Mouse (Mus musculus) kidney, postnatal 0 days (tissue): ENCODE measurements around the gene Lrrn4cl. TPM values are rescaled to one million over a fixed set of nuclear protein-coding genes. Genes with fewer than 3 reads are reported as not detected.

Experiments used
- ATAC-seq: fragments of 200-750 bp; cut with Nextera tagmentation; replicated peaks from 2 replicates; pipeline ENCODE4 v1.8.0; 2017; ENCODE audit warnings: low read depth, moderate number of reproducible peaks, moderate TSS enrichment, moderate library complexity; ENCODE audit not compliant: low FRiP score
- DNase-seq: peaks from one replicate; pipeline ENCODE4 v3.0.0-alpha.2; 2016; ENCODE audit warnings: low spot score
- H3K27ac ChIP-seq: fragments of 300-500 bp; sonication (generic); 2 replicates; pipeline ENCODE4 v1.5.1; 2014; ENCODE audit warnings: mild to moderate bottlenecking
- H3K27me3 ChIP-seq: fragments of 300-500 bp; sonication (generic); 2 replicates; pipeline ENCODE4 v1.6.1; 2014; ENCODE audit warnings: low read length, mixed read lengths; ENCODE audit not compliant: insufficient read depth
- H3K36me3 ChIP-seq: fragments of 300-500 bp; sonication (generic); 2 replicates; pipeline ENCODE4 v1.6.1; 2014; ENCODE audit warnings: low read length, mixed read lengths; ENCODE audit not compliant: insufficient read depth
- H3K4me1 ChIP-seq: fragments of 300-500 bp; sonication (generic); replicated peaks from 2 replicates; pipeline ENCODE4 v1.6.1; 2014; ENCODE audit warnings: antibody characterized with exemption, low read length, mixed read lengths; ENCODE audit not compliant: insufficient read depth
- H3K4me2 ChIP-seq: fragments of 300-500 bp; sonication (generic); 2 replicates; pipeline ENCODE4 v1.6.1; 2014; ENCODE audit warnings: mild to moderate bottlenecking, low read length, moderate library complexity, mixed read lengths
- H3K4me3 ChIP-seq: fragments of 300-500 bp; sonication (generic); replicated peaks from 2 replicates; pipeline ENCODE4 v1.5.1; 2014; ENCODE audit warnings: low read depth, low read length
- H3K9ac ChIP-seq: fragments of 300-500 bp; sonication (generic); 2 replicates; pipeline ENCODE4 v1.6.1; 2014; ENCODE audit warnings: low read depth, low read length
- H3K9me3 ChIP-seq: fragments of 300-500 bp; sonication (generic); replicated peaks from 2 replicates; pipeline ENCODE4 v1.6.1; 2016; ENCODE audit warnings: low read length, inconsistent platforms, mixed read lengths
- CTCF ChIP-seq: IDR thresholded peaks from 2 replicates; pipeline ENCODE4 v1.5.1; 2016; ENCODE audit warnings: antibody characterized with exemption, low read depth, mild to moderate bottlenecking, moderate library complexity
- WGBS: fragments of 180-500 bp; shearing (Covaris S2); extraction: QIAGEN DNeasy Blood & Tissue Kit; methylation state at CpG from one replicate; pipeline ENCODE4 v1.1.7; 2014; 5-methylcytosine and 5-hydroxymethylcytosine counted together
- polyA plus RNA-seq: library from polyadenylated mRNA; unstranded; fragments of >200 nt; fragmentation: Nextera tagmentation; extraction: Ambion mirVana; gene quantifications from 2 replicates; pipeline ENCODE4 v1.2.1, GENCODE M21; 2015

Lrrn4cl gene
- polyA plus RNA-seq: 0.85 and 1.1 TPM in 2 replicates

- no peak within 1 kb of the TSS for H3K4me3 ChIP-seq
- H3K9me3 ChIP-seq: no peaks in the 10 kb centered on the region
- 28% methylated on average over 7 of the region's 7 CpGs for WGBS
- H3K4me1 ChIP-seq: no peaks in the 10 kb centered on the region
- no peaks in the 10 kb centered on the region for H3K27me3 ChIP-seq
- H3K27ac ChIP-seq: peak within 1 kb of the TSS; percentile 8
- ATAC-seq (peak; percentile 87), DNase-seq (peak; percentile 84)
- TF ChIP-seq CTCF: no peak
- no peak within 1 kb of the TSS for H3K4me2 ChIP-seq
- no peak within 1 kb of the TSS for H3K9ac ChIP-seq
- H3K36me3 ChIP-seq: 0 out of 2 replicates have a peak, but pooled peaks cover 14% of the 10 kb centered on the region
Observed at GRCm38 (mm10) chr19:8850402-8850901, at the start of gene Lrrn4cl. Lrrn4cl (plus strand) TSS chr19:8850768.

GRCm38 (mm10) chr19:8802130-8802821 lies 48.3 kb upstream of the Lrrn4cl start, which contains the start of gene Zbtb3:
Zbtb3 (plus strand) TSS chr19:8802555.
- ATAC-seq (peak; percentile 97), DNase-seq (peak; percentile 100)
- no peak for TF ChIP-seq CTCF
- H3K36me3 ChIP-seq: peaks cover 12% of the 10 kb centered on the region; the same call in 1 of the 2 replicates
- WGBS: under 1% methylated on average over 30 of the region's 30 CpGs
- peaks cover 12% of the 10 kb centered on the region; the same call in 1 of the 2 replicates for H3K4me1 ChIP-seq
- peak within 1 kb of the TSS; percentile 65 for H3K4me2 ChIP-seq
- peak within 1 kb of the TSS; percentile 87 for H3K27ac ChIP-seq
- H3K9me3 ChIP-seq: no peaks in the 10 kb centered on the region
- peak within 1 kb of the TSS; percentile 60 for H3K4me3 ChIP-seq
- peak within 1 kb of the TSS; percentile 60 for H3K9ac ChIP-seq
- H3K27me3 ChIP-seq: no peaks in the 10 kb centered on the region

GRCm38 (mm10) chr19:8803204-8803780 lies 47.3 kb upstream of the Lrrn4cl start:
- peak overlapping the region; percentile 87; the same call in 1 of the 2 replicates for H3K27ac ChIP-seq
- peaks cover 17% of the 10 kb centered on the region; the same call in 1 of the 2 replicates for H3K36me3 ChIP-seq
- no peak for ATAC-seq
- 93% methylated on average over 9 of the region's 9 CpGs for WGBS
- no peak overlapping the region for H3K4me3 ChIP-seq
- no peaks in the 10 kb centered on the region for H3K9me3 ChIP-seq
- H3K4me2 ChIP-seq: peak overlapping the region; percentile 62; the same call in 1 of the 2 replicates
- DNase-seq: no peak
- no peak for TF ChIP-seq CTCF
- 0 out of 2 replicates have a peak overlapping the region, but pooled peaks have one; percentile 24 for H3K9ac ChIP-seq
- H3K4me1 ChIP-seq: peaks cover 8% of the 10 kb centered on the region; the same call in 1 of the 2 replicates
- no peaks in the 10 kb centered on the region for H3K27me3 ChIP-seq

GRCm38 (mm10) chr19:8803879-8804660 lies 46.5 kb upstream of the Lrrn4cl start:
- whole genome bisulfite sequencing: 93% methylated on average over 11 of the region's 11 CpGs

GRCm38 (mm10) chr19:8806810-8807209 lies 43.8 kb upstream of the Lrrn4cl start:
- Histone ChIP-seq H3K4me2 (no peak overlapping the region), H3K4me3 (no peak overlapping the region), H3K27me3 (no peaks in the 10 kb centered on the region), H3K27ac (no peak overlapping the region), H3K4me1 (peaks cover 8% of the 10 kb centered on the region; the same call in 1 of the 2 replicates), H3K9ac (no peak overlapping the region), H3K36me3 (peaks cover 34% of the 10 kb centered on the region), H3K9me3 (no peaks in the 10 kb centered on the region)
- DNase-seq (no peak), ATAC-seq (no peak)
- no peak for TF ChIP-seq CTCF
- 93% methylated on average over 5 of the region's 5 CpGs for WGBS

More at GRCm38 (mm10) chr19:8803879-8804660, 46.5 kb upstream of the Lrrn4cl start:
- no peak for ATAC-seq
- Histone ChIP-seq H3K4me2 (no peak overlapping the region), H3K4me3 (no peak overlapping the region), H3K4me1 (peaks cover 8% of the 10 kb centered on the region; the same call in 1 of the 2 replicates), H3K36me3 (peaks cover 21% of the 10 kb centered on the region; the same call in 1 of the 2 replicates), H3K9me3 (no peaks in the 10 kb centered on the region), H3K27me3 (no peaks in the 10 kb centered on the region), H3K9ac (no peak overlapping the region), H3K27ac (no peak overlapping the region)
- TF ChIP-seq CTCF: no peak
- no peak for DNase-seq
